Mouse (Mus musculus) liver, embryonic 12.5 days (tissue): ENCODE data around the gene Sertad4. TPM values are rescaled to one million over a fixed set of nuclear protein-coding genes. Genes with fewer than 3 reads are reported as not detected.

Experiments used
- ATAC-seq: fragments of 200-750 bp; cut with Nextera tagmentation; 2 replicates; pipeline ENCODE4 v1.8.0; 2017; ENCODE audit warnings: moderate number of reproducible peaks, mild to moderate bottlenecking, moderate library complexity
- H3K27ac ChIP-seq: fragments of 300-500 bp; sonication (generic); 2 replicates; pipeline ENCODE4 v1.5.1; 2016; ENCODE audit warnings: mild to moderate bottlenecking
- H3K27me3 ChIP-seq: fragments of 300-500 bp; sonication (generic); replicated peaks from 2 replicates; pipeline ENCODE4 v1.6.1; 2016; ENCODE audit warnings: mild to moderate bottlenecking, moderate library complexity
- H3K36me3 ChIP-seq: fragments of 300-500 bp; sonication (generic); 2 replicates; pipeline ENCODE4 v1.6.1; 2016; ENCODE audit warnings: mild to moderate bottlenecking, moderate library complexity
- H3K4me1 ChIP-seq: fragments of 300-500 bp; sonication (generic); 2 replicates; pipeline ENCODE4 v1.6.1; 2016
- H3K4me2 ChIP-seq: fragments of 300-500 bp; sonication (generic); 2 replicates; pipeline ENCODE4 v1.6.1; 2016; ENCODE audit warnings: mild to moderate bottlenecking, moderate library complexity
- H3K4me3 ChIP-seq: fragments of 300-500 bp; sonication (generic); 2 replicates; pipeline ENCODE4 v1.5.1; 2016; ENCODE audit warnings: mild to moderate bottlenecking, moderate library complexity
- H3K9ac ChIP-seq: fragments of 300-500 bp; sonication (generic); 2 replicates; pipeline ENCODE4 v1.6.1; 2016; ENCODE audit warnings: mild to moderate bottlenecking, moderate library complexity
- H3K9me3 ChIP-seq: fragments of 300-500 bp; sonication (generic); replicated peaks from 2 replicates; pipeline ENCODE4 v1.6.1; 2016; ENCODE audit warnings: mild to moderate bottlenecking, moderate library complexity
- WGBS: fragments of 180-500 bp; shearing (Covaris S2); methylation state at CpG from one replicate; pipeline ENCODE4 v1.1.7; 2016; ENCODE audit not compliant: insufficient replicate concordance; 5-methylcytosine and 5-hydroxymethylcytosine counted together
- polyA plus RNA-seq: library from polyadenylated mRNA; unstranded; fragments of >200 nt; fragmentation: Nextera tagmentation; extraction: Ambion mirVana; gene quantifications from 2 replicates; pipeline ENCODE4 v1.2.1, GENCODE M21; 2016

Sertad4 gene
- polyA plus RNA-seq, 1 experiment from 2014 or later, result 1.8 TPM

DNA sequence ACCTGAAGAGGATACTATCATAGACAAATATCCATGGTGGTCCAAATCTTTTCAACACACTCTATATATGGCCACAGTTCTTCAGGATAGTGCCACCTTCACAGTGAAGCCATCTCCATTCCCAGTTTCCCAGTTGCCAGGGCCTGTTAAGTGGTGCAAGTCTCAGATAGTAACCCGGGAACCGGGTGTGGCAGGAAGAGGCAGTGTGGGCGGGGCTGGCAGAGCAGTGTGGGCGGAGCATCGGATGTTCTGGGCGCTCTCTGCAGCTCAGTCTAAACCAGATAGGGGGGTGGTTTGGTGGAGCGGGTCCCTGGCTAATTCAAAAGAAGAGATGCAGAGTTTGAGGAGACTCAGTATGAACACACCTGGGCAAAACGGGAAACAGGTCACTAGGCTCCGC is 29.8 kb downstream of the Sertad4 start:
- 17% methylated on average over 9 of the region's 9 CpGs for WGBS
- Histone ChIP-seq H3K4me2 (peak overlapping the region; percentile 28; the same call in 1 of the 2 replicates), H3K27ac (no peak overlapping the region), H3K4me3 (no peak overlapping the region), H3K27me3 (no peaks in the 10 kb centered on the region), H3K9me3 (0 out of 2 replicates have a peak, but pooled peaks cover 4% of the 10 kb centered on the region), H3K36me3 (no peaks in the 10 kb centered on the region), H3K9ac (no peak overlapping the region), H3K4me1 (peaks cover 17% of the 10 kb centered on the region)
- peak; percentile 84 for ATAC-seq

DNA sequence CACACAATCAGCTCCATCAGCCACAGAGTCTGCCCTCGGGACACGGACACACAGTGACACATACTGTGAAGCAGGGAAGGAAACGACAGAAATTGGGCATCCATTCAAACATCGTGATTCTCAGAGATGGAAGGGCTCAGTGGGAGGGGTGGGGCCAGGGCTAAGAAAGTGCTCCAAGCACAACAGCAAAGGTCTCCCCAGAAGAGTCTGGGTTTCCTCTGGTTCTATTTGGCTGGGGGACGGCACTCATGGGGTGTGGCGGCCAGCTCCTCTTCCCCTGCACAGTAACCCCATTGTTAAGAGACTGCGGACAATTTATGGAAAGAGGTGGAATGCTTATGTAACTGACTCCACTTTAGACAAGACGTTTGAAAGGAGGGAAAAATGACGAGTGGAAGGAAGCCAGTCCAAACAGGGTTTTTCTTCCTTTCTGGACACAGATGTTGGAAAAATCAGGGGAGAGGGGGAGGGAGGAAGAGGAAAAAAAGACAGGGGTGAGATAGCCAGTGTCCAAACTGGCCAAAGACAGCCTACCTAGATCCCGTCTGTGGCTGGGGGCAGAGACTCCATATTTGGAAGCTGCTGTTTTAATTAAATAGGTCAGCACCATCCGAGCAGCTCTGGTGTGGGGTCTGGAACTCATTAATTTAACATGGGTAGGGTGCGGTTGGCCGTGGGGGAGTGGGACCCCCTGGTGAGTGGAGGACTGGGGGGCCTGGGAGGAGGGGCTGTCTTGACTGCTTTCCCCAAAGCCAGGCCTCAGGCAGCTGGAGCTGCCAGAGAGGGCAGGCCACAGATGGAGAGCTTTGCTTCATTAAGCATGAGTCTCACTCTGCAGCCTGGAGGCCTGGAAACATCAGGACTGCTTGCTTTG is 32.7 kb downstream of the Sertad4 start:
- Histone ChIP-seq H3K4me1 (peaks cover 9% of the 10 kb centered on the region), H3K4me2 (no peak overlapping the region), H3K4me3 (no peak overlapping the region), H3K27me3 (no peaks in the 10 kb centered on the region; the same call in 1 of the 2 replicates), H3K27ac (no peak overlapping the region), H3K36me3 (no peaks in the 10 kb centered on the region), H3K9ac (no peak overlapping the region), H3K9me3 (0 out of 2 replicates have a peak, but pooled peaks cover 4% of the 10 kb centered on the region)
- ATAC-seq, result no peak
- 48% methylated on average over 13 of the region's 13 CpGs for WGBS

DNA sequence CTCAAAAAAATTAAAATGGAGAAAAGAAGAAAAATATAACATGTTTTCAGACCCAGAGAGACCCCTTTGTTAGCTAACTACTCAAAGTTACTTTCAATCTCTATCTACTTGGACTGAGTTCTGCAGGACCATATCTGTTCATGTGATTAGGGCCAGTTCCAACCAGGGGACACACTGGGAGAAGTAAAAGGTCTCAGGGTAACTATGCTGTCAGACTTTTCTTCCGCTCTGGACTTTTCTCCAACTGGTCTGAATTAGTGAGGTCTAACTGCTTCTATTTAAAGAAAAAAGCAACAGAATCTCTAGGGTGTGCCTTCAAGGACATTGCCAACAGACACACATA is 33.3 kb downstream of the Sertad4 start:
- no peak overlapping the region for H3K4me3 ChIP-seq
- WGBS, result 77% methylated on average over 1 of the region's 1 CpGs
- H3K9ac ChIP-seq, result no peak overlapping the region
- 0 out of 2 replicates have a peak, but pooled peaks cover 4% of the 10 kb centered on the region for H3K9me3 ChIP-seq
- no peaks in the 10 kb centered on the region for H3K36me3 ChIP-seq
- peaks cover 9% of the 10 kb centered on the region for H3K4me1 ChIP-seq
- H3K4me2 ChIP-seq, result no peak overlapping the region
- ATAC-seq, result no peak
- H3K27me3 ChIP-seq, result no peaks in the 10 kb centered on the region; the same call in 1 of the 2 replicates
- no peak overlapping the region for H3K27ac ChIP-seq

DNA sequence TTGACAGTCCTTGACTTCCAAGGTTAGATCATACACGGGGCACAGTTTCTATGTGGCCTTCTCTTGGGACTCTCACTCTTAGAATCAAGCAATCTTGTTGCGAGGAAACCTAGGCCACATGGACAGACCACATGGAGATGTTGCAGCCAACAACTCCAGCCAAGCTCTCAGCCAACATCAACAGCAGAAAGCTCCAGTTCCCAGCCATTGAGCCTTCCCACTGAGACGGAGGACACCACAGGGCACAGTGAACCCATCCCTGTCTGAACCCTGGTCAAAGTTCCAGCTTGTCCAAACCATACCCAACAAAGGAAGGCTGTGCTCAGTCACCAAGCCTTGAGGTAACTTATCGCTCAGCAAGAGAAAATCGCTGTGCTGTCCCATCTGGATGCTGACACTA is 37.2 kb downstream of the Sertad4 start:
- Histone ChIP-seq H3K9me3 (no peaks in the 10 kb centered on the region), H3K27me3 (no peaks in the 10 kb centered on the region; the same call in 1 of the 2 replicates), H3K4me3 (no peak overlapping the region), H3K9ac (no peak overlapping the region), H3K4me2 (no peak overlapping the region), H3K27ac (no peak overlapping the region), H3K36me3 (no peaks in the 10 kb centered on the region), H3K4me1 (no peaks in the 10 kb centered on the region)
- WGBS, result 73% methylated on average over 5 of the region's 5 CpGs
- no peak for ATAC-seq

DNA sequence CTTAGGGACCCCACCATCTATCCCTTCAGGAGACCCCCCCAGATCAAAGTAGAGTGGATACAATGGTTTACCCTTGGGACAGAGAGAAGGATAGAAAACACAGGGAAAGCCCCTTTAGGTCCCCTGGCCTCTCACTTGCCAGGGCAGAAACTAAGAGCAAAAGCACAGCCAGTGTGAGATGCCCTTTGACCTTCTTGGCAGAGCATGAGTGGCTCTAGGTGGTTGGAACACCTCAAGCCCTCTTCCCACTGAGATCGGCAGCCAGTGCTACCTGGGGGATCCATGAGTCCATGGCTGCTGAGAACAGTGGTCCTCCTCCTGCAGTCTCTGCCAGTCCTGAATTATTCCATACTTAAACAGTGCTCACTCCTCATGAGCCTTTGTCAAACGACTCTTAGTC is 39.8 kb downstream of the Sertad4 start:
- WGBS, result 49% methylated on average over 2 of the region's 2 CpGs
- no peak overlapping the region for H3K4me2 ChIP-seq
- H3K9ac ChIP-seq, result no peak overlapping the region
- H3K4me3 ChIP-seq, result no peak overlapping the region
- no peaks in the 10 kb centered on the region for H3K36me3 ChIP-seq
- no peaks in the 10 kb centered on the region for H3K9me3 ChIP-seq
- no peak; the same call in 1 of the 2 replicates for ATAC-seq
- H3K4me1 ChIP-seq, result no peaks in the 10 kb centered on the region
- no peaks in the 10 kb centered on the region; the same call in 1 of the 2 replicates for H3K27me3 ChIP-seq
- no peak overlapping the region for H3K27ac ChIP-seq

DNA sequence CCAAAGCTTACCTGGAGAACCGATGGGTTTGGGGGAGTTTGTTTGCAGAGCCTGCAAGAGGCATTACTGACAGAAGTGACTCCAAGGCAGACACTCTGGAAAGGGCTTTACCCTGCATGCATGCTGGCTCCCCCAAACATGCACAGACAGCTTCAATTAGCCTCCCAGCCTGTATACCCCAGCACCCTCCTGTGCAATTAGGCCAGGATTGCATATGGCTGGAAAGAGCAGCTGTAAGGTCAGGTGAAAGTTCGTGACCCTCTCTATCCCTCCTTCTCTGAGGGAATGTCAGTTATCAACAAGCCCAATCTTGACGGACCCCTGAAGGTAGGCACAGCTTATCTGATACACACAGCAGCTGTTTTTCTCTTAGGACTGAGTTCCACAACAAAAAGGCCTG is 40.9 kb downstream of the Sertad4 start:
- Histone ChIP-seq H3K9ac (no peak overlapping the region), H3K27ac (no peak overlapping the region), H3K27me3 (no peaks in the 10 kb centered on the region; the same call in 1 of the 2 replicates), H3K9me3 (no peaks in the 10 kb centered on the region), H3K4me3 (no peak overlapping the region), H3K4me2 (no peak overlapping the region), H3K36me3 (no peaks in the 10 kb centered on the region), H3K4me1 (no peaks in the 10 kb centered on the region)
- ATAC-seq, result no peak
- 41% methylated on average over 3 of the region's 3 CpGs for WGBS

DNA sequence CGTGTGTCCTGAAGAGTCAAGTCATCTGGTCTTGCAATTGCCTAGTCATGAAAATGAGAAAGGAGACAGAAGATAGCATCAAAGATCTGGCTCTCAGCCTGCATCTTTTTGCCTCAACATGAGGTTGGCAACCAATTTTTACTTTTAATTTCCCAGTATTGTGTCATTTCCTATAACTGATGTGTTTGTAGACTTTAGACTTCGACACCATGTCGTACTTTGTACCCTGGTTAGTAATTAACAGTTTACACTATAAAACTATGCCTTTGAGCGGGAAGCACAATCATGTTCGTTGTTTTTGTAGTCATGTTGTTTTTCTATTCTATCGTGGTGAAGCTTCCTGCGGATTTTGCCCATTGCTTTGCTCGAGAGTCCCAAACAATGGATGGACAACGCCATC is 42.8 kb downstream of the Sertad4 start:
- Histone ChIP-seq H3K9me3 (no peaks in the 10 kb centered on the region), H3K36me3 (no peaks in the 10 kb centered on the region), H3K27ac (no peak overlapping the region), H3K27me3 (no peaks in the 10 kb centered on the region), H3K4me2 (no peak overlapping the region), H3K4me1 (no peaks in the 10 kb centered on the region), H3K9ac (no peak overlapping the region), H3K4me3 (no peak overlapping the region)
- 74% methylated on average over 9 of the region's 9 CpGs for WGBS
- no peak for ATAC-seq

- H3K27ac ChIP-seq, result no peak overlapping the region
- no peak overlapping the region for H3K4me2 ChIP-seq
- no peaks in the 10 kb centered on the region for H3K27me3 ChIP-seq
- no peaks in the 10 kb centered on the region for H3K4me1 ChIP-seq
- ATAC-seq, result no peak
- no peak overlapping the region for H3K4me3 ChIP-seq
- H3K9me3 ChIP-seq, result no peaks in the 10 kb centered on the region
- H3K36me3 ChIP-seq, result no peaks in the 10 kb centered on the region
- 71% methylated on average over 5 of the region's 5 CpGs for WGBS
- no peak overlapping the region for H3K9ac ChIP-seq
Observed at GRCm38 (mm10) chr1:192812290-192812689, 43.3 kb downstream of the Sertad4 start.

DNA sequence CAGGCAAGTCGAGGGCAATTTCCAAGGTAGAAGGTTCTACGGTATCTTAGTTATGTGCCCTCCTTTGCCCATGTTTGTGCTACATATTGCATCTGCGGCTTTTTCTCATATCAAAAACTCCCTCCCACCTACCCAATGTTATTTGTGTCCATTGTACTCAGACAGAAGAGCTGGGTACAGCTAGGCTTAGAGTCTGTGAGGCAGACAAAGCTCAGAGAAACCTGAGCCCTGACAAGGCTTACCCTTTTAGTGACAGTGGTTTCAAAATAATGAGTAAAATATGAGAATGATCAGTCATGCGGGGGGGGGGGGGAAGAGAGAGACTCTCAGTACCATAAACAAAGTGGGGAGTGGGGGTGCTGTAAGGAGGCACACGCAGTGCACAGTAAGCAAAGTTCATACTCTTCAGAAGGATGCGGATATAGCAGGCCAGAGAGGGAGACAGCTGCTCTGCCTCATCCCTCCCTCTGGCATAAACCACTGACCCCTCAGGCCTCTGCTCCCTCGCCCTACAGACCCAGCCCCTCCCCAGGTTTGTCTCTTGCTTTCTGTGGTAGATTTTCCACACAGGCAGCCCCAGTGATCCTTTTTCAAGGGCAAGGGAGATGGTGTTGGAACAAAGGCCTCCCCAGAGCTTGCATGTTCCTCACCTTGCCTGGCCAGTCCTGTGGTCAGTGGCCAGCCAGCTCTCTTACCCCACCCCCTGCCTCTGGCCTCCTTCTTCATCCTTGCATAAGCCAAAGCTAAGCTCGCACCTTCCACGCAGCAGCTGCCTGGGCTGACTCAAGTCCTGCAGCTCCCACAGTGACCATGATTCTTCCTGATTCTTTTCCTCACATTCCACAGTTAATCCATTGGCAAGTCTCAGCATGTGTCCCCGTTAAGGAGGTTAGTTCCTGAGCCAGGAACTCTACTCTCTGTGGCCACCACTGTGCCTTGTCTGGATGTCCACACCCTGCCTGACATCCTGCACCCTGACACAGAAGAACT is 49.1 kb downstream of the Sertad4 start:
- Histone ChIP-seq H3K4me2 (no peak overlapping the region), H3K9me3 (no peaks in the 10 kb centered on the region), H3K4me1 (peaks cover 6% of the 10 kb centered on the region), H3K36me3 (no peaks in the 10 kb centered on the region), H3K9ac (no peak overlapping the region), H3K4me3 (no peak overlapping the region), H3K27me3 (no peaks in the 10 kb centered on the region), H3K27ac (no peak overlapping the region)
- ATAC-seq, result no peak
- WGBS, result 59% methylated on average over 10 of the region's 10 CpGs

DNA sequence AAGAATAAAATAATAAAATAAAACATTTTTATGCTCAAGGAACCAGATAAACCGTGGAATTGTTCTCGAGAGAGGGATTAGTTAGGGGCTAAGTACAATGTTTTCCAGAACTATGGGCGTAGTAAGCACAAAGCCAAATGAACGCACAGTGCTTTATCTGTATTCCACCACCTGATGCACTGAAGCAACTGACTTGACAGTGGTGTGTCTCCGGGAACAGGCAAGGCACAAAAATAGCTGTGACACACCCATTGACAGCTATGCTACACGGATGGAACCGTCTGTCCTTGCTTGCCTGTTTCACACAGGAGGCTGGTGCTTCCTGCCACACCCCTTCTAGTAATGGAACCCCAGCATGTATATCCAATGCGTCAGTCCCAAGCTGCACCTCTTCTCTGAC is 55.2 kb downstream of the Sertad4 start:
- peak overlapping the region; percentile 49 for H3K27ac ChIP-seq
- no peak overlapping the region for H3K9ac ChIP-seq
- H3K9me3 ChIP-seq, result peaks cover 2% of the 10 kb centered on the region
- H3K27me3 ChIP-seq, result no peaks in the 10 kb centered on the region
- H3K4me3 ChIP-seq, result no peak overlapping the region
- H3K36me3 ChIP-seq, result no peaks in the 10 kb centered on the region
- WGBS, result 31% methylated on average over 8 of the region's 8 CpGs
- H3K4me1 ChIP-seq, result peaks cover 33% of the 10 kb centered on the region
- H3K4me2 ChIP-seq, result 0 out of 2 replicates have a peak overlapping the region, but pooled peaks have one; percentile 6
- peak; percentile 88 for ATAC-seq

GRCm38 (mm10) chr1:192799165-192799991 is 56.2 kb downstream of the Sertad4 start:
- no peak overlapping the region for H3K4me2 ChIP-seq
- H3K4me1 ChIP-seq, result peaks cover 42% of the 10 kb centered on the region
- 39% methylated on average over 10 of the region's 10 CpGs for WGBS
- H3K36me3 ChIP-seq, result no peaks in the 10 kb centered on the region
- no peak overlapping the region for H3K9ac ChIP-seq
- ATAC-seq, result no peak
- peaks cover 8% of the 10 kb centered on the region for H3K9me3 ChIP-seq
- H3K27me3 ChIP-seq, result no peaks in the 10 kb centered on the region
- H3K4me3 ChIP-seq, result no peak overlapping the region
- no peak overlapping the region; the same call in 1 of the 2 replicates for H3K27ac ChIP-seq
